Mouse (Mus musculus): ENCODE measurements around the gene Dip2a.

Gene Dip2a

GRCm38 (mm10) chr10:76344711-76345539, at the start of gene Dip2a:
Gene Dip2a, minus strand, starts transcription at chr10:76345291.
- DNase-seq (ENCODE audit: low spot score) = peak; percentile 97

GRCm38 (mm10) chr10:76392596-76392995, 47.5 kb upstream of the Dip2a start:
- no peak for DNase-seq (ENCODE audit: low spot score)

- no peak for DNase-seq (ENCODE audit: low spot score)
Observed at GRCm38 (mm10) chr10:76391786-76392185, 46.7 kb upstream of the Dip2a start.

- DNase-seq (ENCODE audit: low spot score) = no peak
Observed at GRCm38 (mm10) chr10:76391166-76391565, 46.1 kb upstream of the Dip2a start.

GRCm38 (mm10) chr10:76374981-76375380, 29.9 kb upstream of the Dip2a start:
- DNase-seq (ENCODE audit: low spot score) = no peak

- no peak for DNase-seq (ENCODE audit: low spot score)
Observed at GRCm38 (mm10) chr10:76371736-76372135, 26.6 kb upstream of the Dip2a start.

GRCm38 (mm10) chr10:76368766-76369165, 23.7 kb upstream of the Dip2a start:
- DNase-seq (ENCODE audit: low spot score) = no peak

- no peak for DNase-seq (ENCODE audit: low spot score)
Observed at GRCm38 (mm10) chr10:76363233-76363632, 18.1 kb upstream of the Dip2a start.

GRCm38 (mm10) chr10:76358468-76358867, 13.4 kb upstream of the Dip2a start:
- no peak for DNase-seq (ENCODE audit: low spot score)

GRCm38 (mm10) chr10:76357286-76357875, 12.3 kb upstream of the Dip2a start:
- no peak for DNase-seq (ENCODE audit: low spot score)

GRCm38 (mm10) chr10:76354974-76355373, 9.9 kb upstream of the Dip2a start:
- DNase-seq (ENCODE audit: low spot score) = no peak

- DNase-seq (ENCODE audit: low spot score) = no peak
Observed at GRCm38 (mm10) chr10:76353986-76354385, 8.9 kb upstream of the Dip2a start.

GRCm38 (mm10) chr10:76351953-76352352, 6.9 kb upstream of the Dip2a start:
- DNase-seq (ENCODE audit: low spot score) = no peak

- peak; percentile 32 for DNase-seq (ENCODE audit: low spot score)
Observed at GRCm38 (mm10) chr10:76346589-76346988, 1.5 kb upstream of the Dip2a start.

GRCm38 (mm10) chr10:76346043-76346491, 976 bp upstream of the Dip2a start:
- DNase-seq (ENCODE audit: low spot score) = no peak

- DNase-seq (ENCODE audit: low spot score) = no peak
Observed at GRCm38 (mm10) chr10:76345540-76345902, 430 bp upstream of the Dip2a start.

GRCm38 (mm10) chr10:76334350-76334749, 10.7 kb downstream of the Dip2a start:
- no peak for DNase-seq (ENCODE audit: low spot score)

- no peak for DNase-seq (ENCODE audit: low spot score)
Observed at GRCm38 (mm10) chr10:76332040-76332439, 13.1 kb downstream of the Dip2a start.

GRCm38 (mm10) chr10:76329093-76329492, 16.0 kb downstream of the Dip2a start:
- DNase-seq (ENCODE audit: low spot score) = no peak

- no peak for DNase-seq (ENCODE audit: low spot score)
Observed at GRCm38 (mm10) chr10:76328574-76328973, 16.5 kb downstream of the Dip2a start.

GRCm38 (mm10) chr10:76326304-76327006, 18.6 kb downstream of the Dip2a start:
- DNase-seq (ENCODE audit: low spot score) = peak; percentile 34

- DNase-seq (ENCODE audit: low spot score) = no peak
Observed at GRCm38 (mm10) chr10:76317623-76318022, 27.5 kb downstream of the Dip2a start.

GRCm38 (mm10) chr10:76316194-76316593, 28.9 kb downstream of the Dip2a start:
- DNase-seq (ENCODE audit: low spot score) = no peak

All from ovary, postnatal 36 days (tissue).